Mouse (Mus musculus): ENCODE measurements at regions not wholly inside any gene's neighbourhood (a gene's known extent, or its start where the extent isn't known, plus 50 kb on each side); places are given as distances from the start of the nearest gene placed in this dataset.

GRCm38 (mm10) chr8:10926518-10926915 lies 81.7 kb downstream of the Irs2 start:
- TF ChIP-seq CTCF (IDR thresholded peaks at IDR 0.05; ENCODE audit: low read depth, low read length) (no peak), POLR2A (IDR thresholded peaks at IDR 0.05; ENCODE audit: borderline replicate concordance, low read depth, low read length) (no peak)

Data from bone marrow macrophage, adult 2 months (primary cell).